ENCODE assay signal across 8 mouse cellular contexts in genomic region chr4:148591171-148591630, GRCm38 (mm10). TPM values are rescaled to one million over a fixed set of nuclear protein-coding genes. Genes with fewer than 3 reads are reported as not detected.
DNase-seq lines count a peak whose midpoint lies in the region; ATAC-seq and TF ChIP-seq lines count a peak whose summit lies in the region.

TSS of gene Srm (plus strand) at chr4:148591503.

- TF ChIP-seq RAD21 in MEL (IDR thresholded peaks at IDR 0.05; ENCODE audit: low read depth, low read length) = no peak

- H3K9ac ChIP-seq in MEL (ENCODE audit: control insufficient read depth, low read depth, low read length, poor library complexity, severe bottlenecking) = peak within 1 kb of the TSS; percentile 98
- H3K9ac ChIP-seq in forebrain, postnatal 0 days = peak within 1 kb of the TSS; percentile 69
- peak within 1 kb of the TSS; percentile 84 for H3K9ac ChIP-seq in lung, embryonic 16.5 days (ENCODE audit: low read length)

- ATAC-seq in forebrain, postnatal 0 days = peak; percentile 98
- peak; percentile 99 for ATAC-seq in lung, embryonic 16.5 days (ENCODE audit: low read depth)

- TF ChIP-seq CTCF in MEL (IDR thresholded peaks at IDR 0.05 in 2 of 3, conservative IDR thresholded peaks at IDR 0.05 in 1 of 3; ENCODE audit: control insufficient read depth in 1 of 3, insufficient read depth in 1 of 3, low read depth in 2 of 3, low read length in 3 of 3, poor library complexity in 1 of 3, severe bottlenecking in 1 of 3) = no peak
- TF ChIP-seq CTCF in cerebellum, adult 2 months (IDR thresholded peaks at IDR 0.05; ENCODE audit: borderline replicate concordance, insufficient read depth, low read depth, low read length) = no peak
- no peak for TF ChIP-seq CTCF in forebrain, postnatal 0 days (IDR thresholded peaks at IDR 0.05; ENCODE audit: low read depth)

- no peaks in the 10 kb centered on the region for H3K9me3 ChIP-seq in MEL (replicated peaks; ENCODE audit: insufficient read depth, low read length)
- H3K9me3 ChIP-seq in forebrain, postnatal 0 days (ENCODE audit: low read length) = no peaks in the 10 kb centered on the region
- H3K9me3 ChIP-seq in lung, embryonic 16.5 days (ENCODE audit: control insufficient read depth, low read length) = no peaks in the 10 kb centered on the region

- under 1% methylated on average over 46 of the region's 50 CpGs for WGBS in cerebellum, adult 2 months
- under 1% methylated on average over 47 of the region's 50 CpGs for WGBS in forebrain, postnatal 0 days
- under 1% methylated on average over 34 of the region's 50 CpGs for WGBS in lung, embryonic 16.5 days

- H3K79me2 ChIP-seq in MEL (ENCODE audit: control insufficient read depth, insufficient read depth, low read length, poor library complexity) = peaks cover 28% of the 10 kb centered on the region

- H3K4me1 ChIP-seq in MEL (ENCODE audit: control insufficient read depth in 1 of 2, insufficient read depth in 2 of 2, low read length in 2 of 2) = peaks cover 5 to 36% of the 10 kb centered on the region in 2 experiments
- peaks cover 20% of the 10 kb centered on the region for H3K4me1 ChIP-seq in cerebellum, adult 2 months (ENCODE audit: control insufficient read depth, insufficient read depth, low read length)
- peaks cover 6% of the 10 kb centered on the region; the same call in 1 of the 2 replicates for H3K4me1 ChIP-seq in forebrain, postnatal 0 days (ENCODE audit: insufficient read depth)
- H3K4me1 ChIP-seq in lung, embryonic 16.5 days (replicated peaks; ENCODE audit: control insufficient read depth, insufficient read depth, low read length) = peaks cover 18% of the 10 kb centered on the region

- H3K4me3 ChIP-seq in MEL (ENCODE audit: control insufficient read depth in 1 of 2, insufficient read depth in 1 of 2, low read depth in 2 of 2, low read length in 2 of 2) = peak within 1 kb of the TSS; percentile 97 to 99
- H3K4me3 ChIP-seq in cerebellum, adult 2 months (replicated peaks; ENCODE audit: insufficient read depth, low read depth, low read length) = peak within 1 kb of the TSS; percentile 99
- peak within 1 kb of the TSS; percentile 72 for H3K4me3 ChIP-seq in forebrain, postnatal 0 days (ENCODE audit: low read depth, low read length)
- H3K4me3 ChIP-seq in lung, embryonic 16.5 days (ENCODE audit: low read length) = peak within 1 kb of the TSS; percentile 92

- TF ChIP-seq POLR2A in MEL (IDR thresholded peaks at IDR 0.05; ENCODE audit: control insufficient read depth in 1 of 2, insufficient read depth in 1 of 2, low read depth in 1 of 2, low read length in 2 of 2, poor library complexity in 1 of 2) = peak in 1 of 2 experiments; percentile 72; a peak in 3 of 4 replicates
- TF ChIP-seq POLR2A in cerebellum, adult 2 months (IDR thresholded peaks at IDR 0.05; ENCODE audit: borderline replicate concordance, insufficient read depth, low read length) = peak; percentile 20; the same call in 1 of the 2 replicates

- no peaks in the 10 kb centered on the region for H3K27me3 ChIP-seq in MEL (ENCODE audit: control insufficient read depth in 1 of 2, insufficient read depth in 2 of 2, low read length in 2 of 2)
- no peaks in the 10 kb centered on the region for H3K27me3 ChIP-seq in cerebellum, adult 2 months (ENCODE audit: control insufficient read depth, insufficient read depth, low read length)
- no peaks in the 10 kb centered on the region for H3K27me3 ChIP-seq in forebrain, postnatal 0 days (ENCODE audit: insufficient read depth, low read length)
- H3K27me3 ChIP-seq in lung, embryonic 16.5 days (ENCODE audit: control insufficient read depth, insufficient read depth, low read depth, low read length) = no peaks in the 10 kb centered on the region

- H3K4me2 ChIP-seq in forebrain, postnatal 0 days (ENCODE audit: low read depth) = peak within 1 kb of the TSS; percentile 76
- H3K4me2 ChIP-seq in lung, embryonic 16.5 days (ENCODE audit: low read depth, low read length) = peak within 1 kb of the TSS; percentile 79

- peak; percentile 98 for DNase-seq in MEL (ENCODE audit: low read depth, low spot score)
- DNase-seq in cerebellum, adult 2 months = peak; percentile 96 to 99
- peak; percentile 98 for DNase-seq in forebrain, postnatal 0 days
- peak; percentile 98 for DNase-seq in heart, postnatal 4 days
- peak; percentile 94 for DNase-seq in layer of hippocampus, adult 9-10 months (ENCODE audit: low spot score)
- DNase-seq in ovary, postnatal 10 days (ENCODE audit: low spot score) = peak; percentile 87
- peak; percentile 96 to 97 for DNase-seq in thymus, postnatal 10 days (ENCODE audit: low spot score in 2 of 2)

- H3K27ac ChIP-seq in MEL (ENCODE audit: control insufficient read depth, low read depth, low read length) = peak within 1 kb of the TSS; percentile 97
- H3K27ac ChIP-seq in cerebellum, adult 2 months (ENCODE audit: insufficient read depth, low read length) = peak within 1 kb of the TSS; percentile 75
- H3K27ac ChIP-seq in forebrain, postnatal 0 days (ENCODE audit: low read depth, low read length) = peak within 1 kb of the TSS; percentile 78
- H3K27ac ChIP-seq in lung, embryonic 16.5 days (ENCODE audit: low read length) = peak within 1 kb of the TSS; percentile 77

- peak in 1 of 2 experiments; percentile 22; a peak in 1 of 4 replicates for TF ChIP-seq EP300 in MEL (IDR thresholded peaks at IDR 0.05; ENCODE audit: low read depth in 1 of 2, low read length in 2 of 2)

- peaks cover 16% of the 10 kb centered on the region in 2 experiments for H3K36me3 ChIP-seq in MEL (ENCODE audit: control insufficient read depth in 1 of 2, insufficient read depth in 2 of 2, low read length in 2 of 2)
- peaks cover 30% of the 10 kb centered on the region for H3K36me3 ChIP-seq in forebrain, postnatal 0 days (ENCODE audit: insufficient read depth)
- peaks cover 23% of the 10 kb centered on the region for H3K36me3 ChIP-seq in lung, embryonic 16.5 days (ENCODE audit: control insufficient read depth, insufficient read depth, low read length)

TF ChIP-seq in MEL, 35 proteins besides CTCF, POLR2A, EP300 and RAD21:
- TF ChIP-seq USF2 (IDR thresholded peaks at IDR 0.05; ENCODE audit: borderline replicate concordance in 1 of 2, insufficient read depth in 1 of 2, low read depth in 1 of 2, low read length in 2 of 2) (peak in 1 of 2 experiments; percentile 64; a peak in 1 of 4 replicates), NRF1 (IDR thresholded peaks at IDR 0.05; ENCODE audit: insufficient read depth, low read depth, low read length, poor library complexity, severe bottlenecking) (peak; percentile 79), ETS1 (IDR thresholded peaks at IDR 0.05; ENCODE audit: low read depth, low read length) (no peak), TCF12 (IDR thresholded peaks at IDR 0.05; ENCODE audit: low read depth, low read length) (peak; percentile 45), ZMIZ1 (IDR thresholded peaks at IDR 0.05; ENCODE audit: low read depth, low read length) (peak; percentile 35), UBTF (IDR thresholded peaks at IDR 0.05; ENCODE audit: borderline replicate concordance, insufficient read depth, low read depth, low read length) (0 out of 2 replicates have a peak, but pooled peaks have one; percentile 8), JUND (IDR thresholded peaks at IDR 0.05; ENCODE audit: low read depth, low read length) (no peak), BHLHE40 (IDR thresholded peaks at IDR 0.05; ENCODE audit: borderline replicate concordance, low read depth, low read length) (peak; percentile 64), POLR2AphosphoS2 (IDR thresholded peaks at IDR 0.05; ENCODE audit: low read length) (no peak; the same call in 1 of the 2 replicates), SIN3A (IDR thresholded peaks at IDR 0.05; ENCODE audit: low read length) (peak; percentile 62), MAX (IDR thresholded peaks at IDR 0.05; ENCODE audit: low read length) (peak; percentile 97), HCFC1 (IDR thresholded peaks at IDR 0.05; ENCODE audit: low read depth, low read length) (peak; percentile 81), NELFE (IDR thresholded peaks at IDR 0.05; ENCODE audit: low read depth, low read length) (peak; percentile 75), MXI1 (IDR thresholded peaks at IDR 0.05; ENCODE audit: low read depth, low read length) (peak; percentile 94), KAT2A (conservative IDR thresholded peaks at IDR 0.05; ENCODE audit: low read depth, low read length) (peak; percentile 58; the same call in 1 of the 2 replicates), ELF1 (IDR thresholded peaks at IDR 0.05; ENCODE audit: low read depth, low read length) (peak; percentile 68), USF1 (IDR thresholded peaks at IDR 0.05; ENCODE audit: low read depth, low read length) (peak; percentile 95), ZNF384 (IDR thresholded peaks at IDR 0.05; ENCODE audit: low read depth, low read length) (no peak), TBP (IDR thresholded peaks at IDR 0.05; ENCODE audit: low read depth, low read length) (no peak; the same call in 1 of the 2 replicates), GABPA (IDR thresholded peaks at IDR 0.05; ENCODE audit: low read depth, low read length) (no peak), CHD1 (IDR thresholded peaks at IDR 0.05; ENCODE audit: low read depth, low read length) (no peak; the same call in 1 of the 2 replicates), MAZ (IDR thresholded peaks at IDR 0.05; ENCODE audit: low read depth, low read length) (peak; percentile 83), E2F4 (IDR thresholded peaks at IDR 0.05; ENCODE audit: borderline replicate concordance, low read depth, low read length) (peak; percentile 25; the same call in 1 of the 2 replicates), MYC (IDR thresholded peaks at IDR 0.05; ENCODE audit: low read depth, low read length) (peak; percentile 96), CHD2 (IDR thresholded peaks at IDR 0.05; ENCODE audit: low read length) (peak; percentile 82)
TF ChIP-seq in MEL: peak in this region for 18.

RNA-seq across cellular contexts. Expression of gene Srm, which starts in this region (rescaled TPM):
- 299 and 332 TPM in 2 replicates for total RNA-seq in MEL (2012; rRNA removed)
- 100 to 1,000 TPM; 305 to 765 TPM for polyA plus RNA-seq in MEL (2012; ENCODE audit: insufficient read depth in 1 of 2, insufficient read length in 2 of 2, low read depth in 1 of 2, low replicate concordance in 2 of 2, missing spikeins in 1 of 2)
- polyA plus RNA-seq in cerebellum, adult 2 months (2012; rRNA removed) = 68.9 and 75.8 TPM in 2 replicates
- 59.9 and 60.3 TPM in 2 replicates for total RNA-seq in forebrain, postnatal 0 days (2014; rRNA removed)
- polyA plus RNA-seq in forebrain, postnatal 0 days (2015; fragmentation: Nextera tagmentation; extraction: Ambion mirVana) = 199 and 232 TPM in 2 replicates
- total RNA-seq in heart, postnatal 4 days (2021) = 10 to 100 TPM; 33.0 to 34.7 TPM
- 114 and 126 TPM in 2 replicates for polyA plus RNA-seq in lung, embryonic 16.5 days (2015; fragmentation: Nextera tagmentation; extraction: Ambion mirVana)

Comparison
In these comparisons a context has a peak if more than half of its experiments do, and no peak if none do; other contexts are left out.
1. Peak in every context shown above with its lines: DNase-seq, ATAC-seq, H3K4me3 ChIP-seq and H3K27ac ChIP-seq.